In the genomic region with DNA sequence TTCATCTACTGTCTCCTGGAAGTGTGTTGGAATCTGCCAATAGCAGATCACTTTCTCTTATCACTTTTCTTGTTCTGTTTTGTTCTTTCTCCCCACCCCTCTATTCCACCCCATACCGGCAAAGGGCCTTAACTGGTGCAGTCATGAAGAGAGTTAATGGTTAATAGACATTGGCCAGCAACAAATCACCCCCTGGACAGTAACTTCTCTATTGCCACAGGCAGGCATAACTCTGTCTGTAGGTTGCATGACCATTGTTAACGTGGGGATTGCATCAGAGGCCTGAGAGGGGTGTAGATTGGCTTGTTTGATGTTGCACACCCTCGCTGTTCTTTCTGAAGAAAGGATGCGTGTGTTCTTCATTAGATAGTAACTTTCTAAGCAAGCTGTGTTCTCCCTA, we compare ENCODE assay signal across 29 mouse cellular contexts. TPM values are rescaled to one million over a fixed set of nuclear protein-coding genes. Genes with fewer than 3 reads are reported as not detected.
DNase-seq lines count a peak whose midpoint lies in the region; ATAC-seq and TF ChIP-seq lines count a peak whose summit lies in the region.
"Had no signal": no experiment of that assay in that cellular context is flagged by ENCODE, and none has a peak within 500 bp of the region (broad histone marks: within the 10 kb centered on the region; RNA-seq: fewer than 3 reads in every experiment).

No protein-coding gene starts in this region.

- no peak overlapping the region for H3K4me3 ChIP-seq in kidney, postnatal 0 days (replicated peaks; ENCODE audit: low read depth, low read length)
- no peak overlapping the region for H3K4me3 ChIP-seq in liver, embryonic 14.5 days (ENCODE audit: insufficient read depth in 1 of 2, low read depth in 2 of 2, low read length in 2 of 2)
- H3K4me3 ChIP-seq in liver, embryonic 11.5 days (ENCODE audit: low read depth, low read length) = no peak overlapping the region
- no peak overlapping the region for H3K4me3 ChIP-seq in hindbrain, embryonic 10.5 days
- H3K4me3 ChIP-seq: forebrain, embryonic 10.5 days; forebrain, embryonic 13.5 days had no signal

- H3K36me3 ChIP-seq in kidney, postnatal 0 days (ENCODE audit: insufficient read depth, low read length) = peaks cover 37% of the 10 kb centered on the region
- peaks cover 35% of the 10 kb centered on the region for H3K36me3 ChIP-seq in liver, embryonic 14.5 days (replicated peaks; ENCODE audit: control insufficient read depth, insufficient read depth, low read depth)
- H3K36me3 ChIP-seq in liver, embryonic 11.5 days (ENCODE audit: control insufficient read depth, insufficient read depth, low read length) = peaks cover 26% of the 10 kb centered on the region
- H3K36me3 ChIP-seq in hindbrain, embryonic 10.5 days = peaks cover 55% of the 10 kb centered on the region

- no peak for TF ChIP-seq EP300 in liver, embryonic 14.5 days (IDR thresholded peaks at IDR 0.05; ENCODE audit: low read depth)

- no peak overlapping the region for H3K27ac ChIP-seq in kidney, postnatal 0 days
- no peak overlapping the region for H3K27ac ChIP-seq in liver, embryonic 14.5 days
- no peak overlapping the region for H3K27ac ChIP-seq in liver, embryonic 11.5 days (ENCODE audit: low read depth, low read length)
- H3K27ac ChIP-seq in hindbrain, embryonic 10.5 days = no peak overlapping the region
- H3K27ac ChIP-seq: forebrain, embryonic 10.5 days; forebrain, embryonic 13.5 days; hindbrain, embryonic 14.5 days had no signal

- no peak; the same call in 1 of the 2 replicates for ATAC-seq in kidney, postnatal 0 days (replicated peaks; ENCODE audit: low FRiP score, low read depth)
- ATAC-seq in liver, embryonic 14.5 days (ENCODE audit: insufficient read depth) = 0 out of 2 replicates have a peak, but pooled peaks have one; percentile 15
- no peak for ATAC-seq in liver, embryonic 11.5 days (replicated peaks; ENCODE audit: low FRiP score)
- ATAC-seq: forebrain, embryonic 13.5 days; forebrain, embryonic 16.5 days had no signal

- 78% methylated on average over 4 of the region's 4 CpGs for WGBS in kidney, postnatal 0 days
- 67% methylated on average over 4 of the region's 4 CpGs for WGBS in liver, embryonic 14.5 days (ENCODE audit: insufficient replicate concordance)
- 82% methylated on average over 4 of the region's 4 CpGs for WGBS in liver, embryonic 11.5 days
- WGBS in hindbrain, embryonic 10.5 days = 89% methylated on average over 4 of the region's 4 CpGs

- no peaks in the 10 kb centered on the region for H3K27me3 ChIP-seq in kidney, postnatal 0 days (ENCODE audit: insufficient read depth, low read length)
- no peaks in the 10 kb centered on the region for H3K27me3 ChIP-seq in liver, embryonic 14.5 days (ENCODE audit: control insufficient read depth, insufficient read depth, low read length)
- H3K27me3 ChIP-seq in liver, embryonic 11.5 days (replicated peaks; ENCODE audit: control insufficient read depth, insufficient read depth, low read length) = no peaks in the 10 kb centered on the region
- H3K27me3 ChIP-seq in hindbrain, embryonic 10.5 days (ENCODE audit: insufficient read depth, poor library complexity, severe bottlenecking) = no peaks in the 10 kb centered on the region
- H3K27me3 ChIP-seq: forebrain, embryonic 13.5 days had no signal

- no peaks in the 10 kb centered on the region for H3K4me1 ChIP-seq in kidney, postnatal 0 days (replicated peaks; ENCODE audit: insufficient read depth, low read length)
- no peaks in the 10 kb centered on the region for H3K4me1 ChIP-seq in liver, embryonic 14.5 days (replicated peaks; ENCODE audit: control insufficient read depth in 2 of 2, insufficient read depth in 2 of 2, low read length in 1 of 2)
- 0 out of 2 replicates have a peak, but pooled peaks cover 2% of the 10 kb centered on the region for H3K4me1 ChIP-seq in liver, embryonic 11.5 days (replicated peaks; ENCODE audit: control insufficient read depth, insufficient read depth, low read length)
- no peaks in the 10 kb centered on the region for H3K4me1 ChIP-seq in hindbrain, embryonic 10.5 days (replicated peaks)
- H3K4me1 ChIP-seq: forebrain, embryonic 10.5 days; forebrain, embryonic 13.5 days had no signal

- H3K4me2 ChIP-seq in kidney, postnatal 0 days (ENCODE audit: low read length) = no peak overlapping the region
- H3K4me2 ChIP-seq in liver, embryonic 14.5 days (ENCODE audit: low read depth) = no peak overlapping the region
- no peak overlapping the region for H3K4me2 ChIP-seq in liver, embryonic 11.5 days
- H3K4me2 ChIP-seq: forebrain, embryonic 13.5 days; heart, embryonic 11.5 days; hindbrain, embryonic 14.5 days had no signal

- no peak overlapping the region for H3K9ac ChIP-seq in kidney, postnatal 0 days (ENCODE audit: low read depth, low read length)
- H3K9ac ChIP-seq in liver, embryonic 14.5 days (replicated peaks) = no peak overlapping the region
- H3K9ac ChIP-seq in liver, embryonic 11.5 days (ENCODE audit: low read depth, low read length) = no peak overlapping the region
- H3K9ac ChIP-seq: forebrain, embryonic 13.5 days; hindbrain, embryonic 14.5 days had no signal

- no peak for TF ChIP-seq CTCF in kidney, postnatal 0 days (IDR thresholded peaks at IDR 0.05; ENCODE audit: low read depth)
- TF ChIP-seq CTCF in liver, embryonic 14.5 days (IDR thresholded peaks at IDR 0.05; ENCODE audit: low read depth) = no peak

- H3K9me3 ChIP-seq in kidney, postnatal 0 days (replicated peaks; ENCODE audit: low read length) = no peaks in the 10 kb centered on the region
- H3K9me3 ChIP-seq in liver, embryonic 14.5 days (ENCODE audit: control insufficient read depth, low read length) = no peaks in the 10 kb centered on the region
- no peaks in the 10 kb centered on the region for H3K9me3 ChIP-seq in liver, embryonic 11.5 days (ENCODE audit: control insufficient read depth, low read length)
- H3K9me3 ChIP-seq in hindbrain, embryonic 10.5 days = no peaks in the 10 kb centered on the region
- H3K9me3 ChIP-seq: forebrain, embryonic 10.5 days; forebrain, embryonic 13.5 days had no signal

- DNase-seq in heart, adult 11 months = peak; percentile 57
- DNase-seq in heart, postnatal 14 days = no peak
- peak; percentile 13 for DNase-seq in kidney, postnatal 0 days (ENCODE audit: low spot score)
- DNase-seq in kidney, adult 11 months = no peak
- DNase-seq in liver, embryonic 14.5 days (ENCODE audit: low read depth in 3 of 3, low spot score in 3 of 3) = no peak
- DNase-seq in liver, embryonic 11.5 days (ENCODE audit: low spot score) = no peak
- no peak for DNase-seq in hindbrain, embryonic 10.5 days (ENCODE audit: low spot score)
- DNase-seq: adrenal gland, postnatal 10 days; adrenal gland, postnatal 36 days; cerebellum, adult 18-20 months; cerebellum, adult 9-10 months; cerebellum, postnatal 14 days; gastrocnemius, postnatal 10 days; gastrocnemius, postnatal 36 days; heart, postnatal 36 days had no signal

- intact Hi-C loops in heart, postnatal 14 days (cut with DNase I) = loop anchor here (5.0 to 10.0 kb wide), 3 partner anchors 158 to 475 kb away; no protein-coding TSS in a partner anchor

RNA-seq across cellular contexts. Expression of a gene that starts 20.6 kb away (rescaled TPM):
- not detected for total RNA-seq in heart, postnatal 14 days (2021)
- not detected in 2 replicates for polyA plus RNA-seq in kidney, postnatal 0 days (2015; fragmentation: Nextera tagmentation; extraction: Ambion mirVana)
- polyA plus RNA-seq in liver, embryonic 14.5 days (2012; rRNA removed) = not detected in 2 replicates
- polyA plus RNA-seq in liver, embryonic 14.5 days (2014; fragmentation: Nextera tagmentation; extraction: Ambion mirVana) = not detected in 2 replicates
- not detected in 2 replicates for polyA plus RNA-seq in liver, embryonic 11.5 days (2014; fragmentation: Nextera tagmentation; extraction: Ambion mirVana)
- polyA plus RNA-seq in hindbrain, embryonic 10.5 days (2016; fragmentation: Nextera tagmentation; extraction: Ambion mirVana) = not detected in 2 replicates
- total RNA-seq: adrenal gland, adult 18-20 months; adrenal gland, postnatal 36 days; ES-E14; gastrocnemius, adult 18-20 months; gastrocnemius, postnatal 10 days; gastrocnemius, postnatal 36 days; granulocyte monocyte progenitor cell, adult 5-6 weeks; heart, adult 8-10 months; heart, postnatal 36 days had no signal
- polyA plus RNA-seq: embryonic facial prominence, embryonic 11.5 days; forebrain, embryonic 10.5 days; forebrain, embryonic 13.5 days; forebrain, embryonic 16.5 days; heart, embryonic 11.5 days; heart, embryonic 14.5 days; heart, postnatal 0 days; hindbrain, embryonic 11.5 days had no signal

RNA-seq across cellular contexts. Expression of a gene that starts 54.9 kb away (rescaled TPM):
- not detected for total RNA-seq in heart, postnatal 14 days (2021)
- 1.6 and 2.2 TPM in 2 replicates for polyA plus RNA-seq in kidney, postnatal 0 days (2015; fragmentation: Nextera tagmentation; extraction: Ambion mirVana)
- polyA plus RNA-seq in liver, embryonic 14.5 days (2012; rRNA removed) = not detected in 2 replicates
- not detected in 2 replicates for polyA plus RNA-seq in liver, embryonic 14.5 days (2014; fragmentation: Nextera tagmentation; extraction: Ambion mirVana)
- polyA plus RNA-seq in liver, embryonic 11.5 days (2014; fragmentation: Nextera tagmentation; extraction: Ambion mirVana) = 0.32 and 1.6 TPM in 2 replicates
- 1.1 and 5.0 TPM in 2 replicates for polyA plus RNA-seq in hindbrain, embryonic 10.5 days (2016; fragmentation: Nextera tagmentation; extraction: Ambion mirVana)
- total RNA-seq: adrenal gland, adult 18-20 months; adrenal gland, postnatal 10 days; adrenal gland, postnatal 36 days; granulocyte monocyte progenitor cell, adult 5-6 weeks; heart, adult 8-10 months; heart, postnatal 36 days had no signal

Comparison
In these comparisons a context has a peak if more than half of its experiments do, and no peak if none do; other contexts are left out.
1. DNase-seq: peak in heart, adult 11 months (single experiment) and kidney, postnatal 0 days (single experiment); none in heart, postnatal 14 days (0 of 2), kidney, adult 11 months (single experiment), liver, embryonic 14.5 days (0 of 3), liver, embryonic 11.5 days (single experiment) and hindbrain, embryonic 10.5 days (single experiment).